Mouse (Mus musculus) frontal cortex, postnatal 25 days (tissue): ENCODE measurements at regions not wholly inside any gene's neighbourhood (a gene's known extent, or its start where the extent isn't known, plus 50 kb on each side); places are given as distances from the start of the nearest gene placed in this dataset.
"Not testable (repeated sequence)": the region's sequence is repeated elsewhere in the genome, so short reads cannot be mapped to it uniquely, and the experiment has no call there.

Experiments
- DNase-seq, 2 experiments: peaks; one replicate each; pipeline ENCODE4 v3.0.0; 2022; ENCODE audit warnings: low spot score in 2 of 2

DNA sequence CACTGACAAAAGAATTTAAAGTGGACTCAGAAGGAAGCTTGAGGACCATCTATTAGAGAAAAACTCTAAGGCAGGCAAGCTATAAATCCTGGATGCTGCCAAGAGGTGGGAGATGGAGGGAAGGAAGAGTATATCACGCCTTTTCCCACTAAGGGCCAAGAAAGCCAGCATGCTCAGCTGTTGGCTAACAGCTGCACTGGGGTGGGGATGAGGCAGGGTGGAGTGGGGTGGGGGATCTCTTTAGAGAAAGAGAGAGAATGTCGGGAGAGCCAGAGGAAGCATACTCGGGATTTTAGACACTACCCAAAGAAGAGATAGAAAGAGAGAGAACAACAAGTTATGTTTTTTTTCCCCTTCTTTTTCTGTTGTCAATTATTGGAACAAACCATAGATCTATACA lies 115.2 kb upstream of the Shb start:
- no peak for DNase-seq

DNA sequence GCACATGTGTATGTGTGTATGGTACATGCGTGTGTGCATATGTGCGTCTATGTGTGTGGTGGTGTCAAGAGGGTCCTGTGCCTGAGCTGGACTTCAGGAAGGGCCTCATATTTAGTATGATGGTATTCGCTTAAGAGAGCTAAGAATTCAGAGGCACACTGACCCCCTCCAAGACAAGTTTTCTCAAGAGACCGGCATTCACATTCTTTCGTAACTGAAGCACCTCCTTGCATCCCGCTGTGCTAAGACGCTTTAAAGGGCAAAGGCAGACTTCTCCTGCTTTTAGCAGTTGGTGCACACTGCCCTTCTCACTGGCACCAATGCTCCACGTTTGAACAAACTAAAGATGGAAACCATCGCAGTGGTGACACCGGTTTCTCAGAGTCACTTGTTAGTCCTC lies 110.3 kb upstream of the Shb start:
- DNase-seq: no peak

DNA sequence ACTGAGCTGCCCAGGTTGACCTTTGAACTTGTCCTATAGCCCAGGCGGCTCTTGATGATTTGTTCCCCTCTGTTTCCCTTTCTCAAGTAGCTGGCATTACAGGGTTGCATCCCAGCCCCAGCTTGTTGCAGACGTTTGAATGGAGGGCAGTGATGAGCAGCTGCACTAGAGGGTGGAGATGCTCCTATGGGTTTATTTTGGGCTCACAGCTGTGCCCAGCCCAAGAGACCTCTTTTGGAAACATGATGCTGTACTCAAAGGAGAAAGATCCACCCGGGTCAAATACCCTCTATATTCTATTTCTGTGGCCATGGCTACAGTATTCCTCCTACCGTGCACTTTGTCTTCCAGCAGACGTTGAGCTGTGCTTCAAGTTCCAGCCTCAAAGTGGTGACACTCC lies 109.0 kb upstream of the Shb start:
- DNase-seq: no peak

DNA sequence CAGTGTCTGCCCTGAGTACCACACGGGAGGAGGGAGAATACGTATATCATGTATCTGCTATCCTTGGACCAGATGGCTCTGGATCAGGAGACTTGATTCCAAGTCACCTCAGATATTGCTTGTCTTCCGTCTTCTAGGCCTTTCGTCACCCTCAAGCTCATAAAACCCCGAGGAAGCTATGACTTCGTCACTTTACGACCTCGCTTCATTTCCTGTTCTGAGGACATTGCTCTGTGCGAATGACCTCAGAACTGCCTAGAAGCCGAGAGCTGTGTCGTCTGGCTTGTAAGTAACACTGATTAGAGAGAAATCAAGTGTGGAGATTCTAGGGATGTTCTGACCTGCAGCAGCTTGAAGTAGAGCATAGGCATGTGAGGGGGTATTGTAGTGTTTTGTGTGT lies 108.4 kb upstream of the Shb start:
- no peak for DNase-seq

DNA sequence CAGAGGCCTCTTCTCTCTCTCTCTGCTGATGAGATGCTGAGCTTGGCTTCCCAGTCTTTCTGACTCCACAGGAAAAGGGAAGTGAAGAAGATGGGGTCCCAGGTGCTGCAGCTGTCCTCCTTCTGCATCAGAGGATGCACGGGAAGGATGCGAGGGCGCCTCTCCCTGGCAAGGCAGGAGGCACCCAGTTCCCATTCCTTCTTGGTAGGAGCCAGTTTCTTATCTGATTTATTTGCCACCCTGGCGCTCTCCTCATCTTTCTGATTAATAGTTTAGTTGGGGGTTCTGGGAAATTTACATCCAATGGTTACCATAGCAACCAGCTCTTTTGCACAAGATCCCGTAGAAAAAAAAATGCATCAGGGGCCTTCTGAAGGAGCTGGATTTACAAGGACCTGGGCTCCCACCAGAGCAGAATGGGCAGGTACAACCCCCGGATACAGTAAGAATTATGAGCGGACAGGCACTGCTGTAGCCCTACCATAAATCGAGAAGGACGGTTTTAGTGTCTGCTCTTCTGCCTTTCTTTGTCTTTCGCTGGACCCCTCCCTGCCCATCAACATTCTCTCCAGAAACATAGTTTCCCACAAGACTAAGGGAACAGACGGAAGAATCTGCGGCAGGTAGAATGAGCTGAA lies 107.2 kb upstream of the Shb start:
- no peak for DNase-seq

DNA sequence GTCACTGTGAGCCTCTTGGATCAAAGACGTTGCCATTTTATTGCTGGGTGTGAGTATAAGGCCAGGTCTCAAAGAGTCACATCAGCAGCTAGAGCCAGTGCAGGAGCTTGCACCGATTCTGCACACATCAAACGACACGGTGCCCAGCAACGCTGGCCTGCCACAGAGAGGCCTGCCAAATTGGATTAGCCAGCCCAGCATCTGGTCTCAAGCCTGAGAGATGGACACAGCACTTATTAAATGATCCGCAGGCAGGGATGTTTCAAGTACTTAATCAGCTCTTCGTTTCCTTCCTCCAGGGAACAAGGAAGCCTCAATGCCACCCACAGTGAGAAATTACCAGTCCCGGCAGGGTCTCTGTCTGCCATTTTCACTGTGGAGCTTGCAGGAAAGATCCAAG lies 106.1 kb upstream of the Shb start:
- DNase-seq: no peak

DNA sequence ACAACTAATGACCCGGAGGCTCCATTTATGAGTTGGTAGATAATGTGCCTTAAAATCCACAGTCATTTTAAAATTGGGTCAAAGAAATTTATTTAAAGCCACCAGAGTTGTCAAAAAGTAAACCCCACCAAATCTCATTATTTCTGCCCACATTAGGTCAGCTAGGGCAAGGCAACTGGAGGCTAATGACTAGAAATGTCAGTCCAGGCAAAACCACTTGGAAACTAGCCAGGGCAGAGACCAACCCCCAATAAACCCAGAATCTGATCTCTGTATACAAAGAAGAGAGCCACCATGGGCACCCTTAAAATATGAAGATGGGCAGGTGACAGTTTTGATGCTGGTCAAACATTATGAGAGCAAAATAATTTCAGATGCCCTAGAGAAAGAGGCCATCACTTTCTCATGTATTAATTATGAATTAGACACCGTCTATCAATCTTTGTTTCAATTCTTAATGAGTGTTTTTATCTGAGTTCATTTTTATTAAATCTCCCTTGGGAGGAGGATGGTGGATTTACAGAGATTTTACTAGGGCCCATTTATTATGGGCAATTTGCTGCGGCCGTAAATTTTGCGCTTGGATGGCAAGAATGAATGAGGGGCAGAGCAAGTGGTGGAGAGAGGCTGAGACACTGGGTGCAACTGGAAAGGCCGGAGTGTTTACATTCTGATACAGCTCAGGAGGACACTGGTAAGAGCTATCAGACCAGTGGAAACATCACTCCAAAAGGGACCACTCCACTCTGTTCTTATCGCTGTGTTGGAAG lies 99.2 kb upstream of the Shb start:
- DNase-seq: no peak

DNA sequence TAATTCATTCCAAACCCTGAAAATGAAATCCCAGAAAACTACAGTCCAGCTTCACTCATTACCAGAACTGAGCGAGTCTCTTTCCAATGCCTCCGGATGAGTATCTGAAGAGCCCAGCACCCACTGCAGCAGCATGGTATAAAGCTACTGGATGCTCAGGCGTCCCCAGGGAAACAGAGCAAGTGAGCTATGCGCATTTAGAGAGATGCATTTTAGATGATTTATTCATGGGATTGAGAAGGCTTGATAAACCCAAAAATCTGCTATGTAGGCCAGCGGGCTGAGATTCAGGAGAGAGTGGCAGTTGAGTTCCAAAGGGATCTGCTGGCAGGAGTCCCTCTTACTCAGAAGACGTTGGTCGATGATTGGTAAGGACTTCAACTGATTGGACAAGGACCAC lies 93.4 kb upstream of the Shb start:
- no peak for DNase-seq

DNA sequence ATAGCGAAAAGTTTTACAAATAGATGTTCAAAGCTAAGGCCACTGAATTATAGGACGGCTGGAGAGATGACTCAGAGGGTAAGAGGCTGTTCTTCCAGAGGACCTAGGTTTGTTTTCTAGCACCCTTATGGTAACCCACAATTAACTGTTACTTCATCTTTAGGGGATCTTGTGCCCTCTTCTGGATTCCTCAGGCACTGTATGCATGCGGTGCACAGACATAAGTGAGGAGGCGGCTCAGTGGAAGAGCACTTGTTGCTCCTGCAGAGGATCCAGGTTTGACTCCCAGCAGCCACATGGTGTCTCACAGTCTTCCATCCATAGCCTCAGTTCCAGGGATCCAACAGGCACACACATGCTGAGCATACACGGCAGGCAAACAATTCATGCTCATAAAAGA lies 89.7 kb upstream of the Shb start:
- no peak for DNase-seq

DNA sequence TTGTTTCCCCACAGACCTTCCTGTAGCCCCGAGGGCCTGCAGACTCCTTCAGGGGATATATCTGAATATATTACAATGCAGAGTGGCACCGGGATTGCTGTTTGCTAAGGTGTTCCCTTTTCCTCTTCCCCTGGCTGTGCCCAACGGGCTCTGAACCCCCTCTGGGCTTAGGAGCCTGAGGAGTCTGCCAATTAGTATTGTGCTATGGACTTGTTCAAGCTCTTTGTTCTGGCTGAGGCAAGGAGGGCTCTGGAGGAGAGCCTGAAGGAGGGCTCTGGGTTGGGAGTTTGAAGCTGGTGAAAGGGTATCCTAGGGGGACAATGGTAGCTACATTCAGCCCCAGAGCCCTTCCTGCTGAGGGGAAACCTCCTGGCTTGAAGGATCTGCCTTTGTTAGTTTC lies 84.9 kb upstream of the Shb start:
- DNase-seq: no peak

DNA sequence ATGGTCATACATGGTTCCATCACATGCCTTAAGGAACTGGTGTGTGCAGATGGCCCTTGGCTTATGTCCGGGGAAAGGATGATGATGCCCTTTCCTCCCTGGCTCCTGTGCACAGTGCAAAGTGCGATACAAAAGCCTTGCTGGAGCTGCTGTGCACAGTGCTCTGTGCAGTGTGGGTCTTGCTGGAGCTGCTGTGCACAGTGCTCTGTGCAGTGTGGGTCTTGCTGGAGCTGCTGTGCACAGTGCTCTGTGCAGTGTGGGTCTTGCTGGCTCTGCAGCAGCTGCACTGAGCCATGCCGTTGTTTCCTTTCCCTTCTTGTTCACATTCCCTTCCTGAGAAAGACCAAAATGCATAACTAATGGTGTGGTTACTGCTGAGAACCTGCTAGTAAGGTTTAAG lies 81.2 kb upstream of the Shb start:
- not testable (repeated sequence) for DNase-seq

DNA sequence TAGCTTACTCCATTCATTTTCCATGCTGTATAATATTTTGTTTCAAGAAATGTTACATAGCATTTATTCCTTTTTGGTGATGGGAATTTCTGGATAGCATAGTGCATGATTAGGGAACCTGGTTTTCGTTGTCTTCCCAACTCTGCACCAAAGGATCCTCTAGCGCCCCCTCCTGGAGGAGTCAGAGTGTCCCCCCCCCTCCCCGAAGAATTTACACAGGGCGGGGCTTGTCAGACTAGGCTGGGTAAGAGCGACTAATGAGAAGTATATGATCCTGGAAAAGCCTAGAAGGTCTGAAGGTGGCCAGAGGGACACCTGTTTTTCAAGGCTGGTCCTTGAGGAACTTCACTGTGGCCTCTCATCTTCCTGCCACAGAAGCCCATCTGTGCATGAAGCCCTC lies 79.9 kb upstream of the Shb start:
- DNase-seq: no peak

DNA sequence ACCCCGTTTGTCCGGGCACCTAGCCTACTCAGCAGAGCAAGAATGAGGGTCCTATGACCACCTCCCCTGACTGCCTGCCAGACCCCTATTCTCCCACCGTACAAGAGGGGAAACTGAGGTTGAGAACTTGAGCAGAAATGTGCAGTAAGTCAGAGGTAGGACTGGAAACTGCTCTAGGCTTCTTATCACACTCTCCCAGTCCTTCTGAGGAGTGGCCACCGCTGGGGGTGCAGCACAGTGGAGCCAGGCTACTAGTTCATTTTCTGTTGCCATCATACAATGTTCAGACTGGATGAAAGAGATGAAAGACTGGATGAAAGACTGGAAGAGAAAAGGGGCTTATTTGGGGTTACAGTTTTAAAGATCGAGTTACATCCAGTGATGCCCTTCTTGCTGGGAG lies 78.7 kb upstream of the Shb start:
- no peak for DNase-seq

DNA sequence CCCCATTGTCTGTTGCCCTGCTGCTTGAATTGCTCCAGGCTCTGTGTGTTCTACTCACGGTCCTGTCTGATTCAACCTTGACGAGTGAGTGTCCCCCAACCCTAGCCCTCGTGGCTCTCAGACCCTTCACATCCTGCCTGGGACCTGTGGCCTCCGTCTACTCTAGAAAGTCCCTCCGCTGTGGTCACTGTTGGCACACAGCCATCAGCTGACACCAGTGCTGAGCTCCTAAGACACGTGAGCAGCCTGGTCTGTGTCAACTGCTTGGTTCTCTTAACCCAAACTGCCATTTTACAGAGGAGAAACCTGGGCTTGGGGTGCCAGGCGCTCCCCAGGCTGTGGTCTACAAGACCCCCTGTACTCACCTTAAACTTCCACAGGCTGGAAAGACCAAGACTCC lies 74.3 kb upstream of the Shb start:
- no peak for DNase-seq

DNA sequence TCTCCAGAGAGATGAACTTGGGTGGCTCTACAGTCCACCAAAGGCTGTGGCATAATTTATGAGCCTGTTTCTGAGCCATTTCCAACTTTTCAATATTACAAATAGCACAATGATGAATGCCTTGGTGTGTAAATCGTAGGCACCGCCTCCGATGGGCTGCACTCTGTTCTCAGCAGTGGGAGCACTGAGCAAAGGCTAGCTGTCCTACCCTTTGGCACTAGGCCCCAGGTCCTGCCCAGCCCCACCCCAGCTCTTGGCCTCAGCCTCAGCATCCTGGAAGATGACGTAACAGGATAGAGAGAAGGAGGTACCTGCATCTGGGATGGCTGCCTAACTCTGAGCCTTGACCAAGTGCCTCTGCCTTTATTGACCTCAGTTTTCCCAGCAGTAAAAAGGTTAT lies 73.4 kb upstream of the Shb start:
- DNase-seq: no peak

DNA sequence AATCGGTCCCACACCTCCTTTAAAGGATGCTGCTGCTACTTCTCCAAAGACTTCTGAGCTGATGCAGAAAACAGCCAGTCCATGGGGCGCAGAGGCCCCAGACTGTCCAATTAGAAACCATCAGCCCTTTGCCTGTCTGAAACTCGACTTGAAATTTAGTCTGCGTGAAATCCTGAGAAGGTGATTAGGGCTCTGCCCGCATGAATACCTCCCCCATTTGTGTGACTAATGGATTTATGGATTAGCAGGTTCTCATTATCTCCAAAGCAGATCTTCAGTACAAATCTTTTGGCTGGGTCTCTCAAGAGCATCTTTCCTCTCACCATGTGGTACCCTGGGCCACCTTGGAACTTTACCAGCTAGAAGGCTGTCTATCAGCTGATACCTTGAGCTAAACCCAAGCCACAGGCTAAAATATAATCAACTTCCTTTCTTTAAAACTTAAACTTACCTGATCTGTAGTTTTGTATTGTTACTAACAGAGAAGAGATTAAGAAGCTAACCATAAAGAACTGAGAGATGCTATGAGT lies 72.1 kb upstream of the Shb start:
- DNase-seq: no peak

DNA sequence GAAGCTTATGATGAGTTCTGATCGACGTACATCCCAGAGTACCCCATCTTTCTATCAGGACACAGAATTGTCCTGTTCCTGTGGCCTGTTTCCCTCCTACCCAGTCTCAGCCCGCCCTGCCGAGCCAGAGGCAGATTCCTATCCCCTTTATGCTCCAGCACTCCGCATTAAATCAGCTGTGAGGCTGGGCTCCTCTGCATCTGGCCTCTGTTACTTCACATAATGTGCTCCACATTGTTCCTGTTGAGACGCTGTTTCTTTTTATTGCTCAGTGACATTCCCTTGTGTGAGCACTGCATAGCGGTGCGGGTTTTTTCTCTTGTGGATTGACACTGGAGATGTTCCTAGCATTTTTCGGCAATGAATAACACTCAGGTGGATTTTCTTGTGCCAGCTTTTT lies 68.2 kb upstream of the Shb start:
- DNase-seq: no peak

DNA sequence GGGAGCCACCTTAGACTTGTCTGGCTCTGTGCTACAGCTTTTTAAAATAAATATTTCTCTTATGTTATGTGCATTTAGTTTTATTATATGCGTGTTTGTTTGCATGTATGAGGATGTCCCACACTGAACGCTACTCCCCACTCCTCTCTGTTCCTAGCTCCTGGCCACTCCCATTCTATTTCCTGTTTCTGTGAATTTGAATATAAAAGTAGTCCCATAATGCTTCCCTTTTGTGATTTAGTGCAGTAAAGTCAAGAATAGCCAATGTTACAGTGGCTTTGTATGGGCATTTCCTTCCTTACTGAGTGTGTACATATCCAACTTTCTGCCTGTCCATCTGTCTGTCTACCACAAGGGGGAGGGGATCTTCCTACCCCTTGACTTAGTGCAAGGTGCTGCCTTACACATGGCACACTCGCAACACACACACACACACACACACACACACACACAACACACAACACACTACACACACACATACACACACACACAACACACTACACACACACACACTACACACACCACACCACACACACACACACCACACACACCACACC lies 61.2 kb upstream of the Shb start:
- no peak for DNase-seq

DNA sequence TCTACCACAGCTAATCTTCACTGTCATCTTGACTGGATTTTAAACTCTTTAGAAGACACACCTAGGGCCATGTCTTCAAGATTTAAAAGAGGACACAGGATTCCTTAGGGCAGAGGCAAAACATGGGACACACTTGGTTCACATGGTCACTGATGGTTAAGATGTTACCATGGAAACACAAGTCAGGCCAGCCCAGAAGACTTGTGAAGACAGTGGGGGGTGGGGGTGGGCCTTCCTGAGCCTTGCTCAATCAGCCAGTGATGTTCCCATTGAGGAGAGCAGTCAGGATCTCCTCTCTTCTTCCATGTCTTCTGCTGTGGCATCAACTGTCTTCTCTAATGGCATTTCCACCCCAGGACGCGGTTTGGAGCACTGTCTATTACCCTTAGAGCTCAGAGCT lies 60.5 kb upstream of the Shb start:
- DNase-seq: no peak

DNA sequence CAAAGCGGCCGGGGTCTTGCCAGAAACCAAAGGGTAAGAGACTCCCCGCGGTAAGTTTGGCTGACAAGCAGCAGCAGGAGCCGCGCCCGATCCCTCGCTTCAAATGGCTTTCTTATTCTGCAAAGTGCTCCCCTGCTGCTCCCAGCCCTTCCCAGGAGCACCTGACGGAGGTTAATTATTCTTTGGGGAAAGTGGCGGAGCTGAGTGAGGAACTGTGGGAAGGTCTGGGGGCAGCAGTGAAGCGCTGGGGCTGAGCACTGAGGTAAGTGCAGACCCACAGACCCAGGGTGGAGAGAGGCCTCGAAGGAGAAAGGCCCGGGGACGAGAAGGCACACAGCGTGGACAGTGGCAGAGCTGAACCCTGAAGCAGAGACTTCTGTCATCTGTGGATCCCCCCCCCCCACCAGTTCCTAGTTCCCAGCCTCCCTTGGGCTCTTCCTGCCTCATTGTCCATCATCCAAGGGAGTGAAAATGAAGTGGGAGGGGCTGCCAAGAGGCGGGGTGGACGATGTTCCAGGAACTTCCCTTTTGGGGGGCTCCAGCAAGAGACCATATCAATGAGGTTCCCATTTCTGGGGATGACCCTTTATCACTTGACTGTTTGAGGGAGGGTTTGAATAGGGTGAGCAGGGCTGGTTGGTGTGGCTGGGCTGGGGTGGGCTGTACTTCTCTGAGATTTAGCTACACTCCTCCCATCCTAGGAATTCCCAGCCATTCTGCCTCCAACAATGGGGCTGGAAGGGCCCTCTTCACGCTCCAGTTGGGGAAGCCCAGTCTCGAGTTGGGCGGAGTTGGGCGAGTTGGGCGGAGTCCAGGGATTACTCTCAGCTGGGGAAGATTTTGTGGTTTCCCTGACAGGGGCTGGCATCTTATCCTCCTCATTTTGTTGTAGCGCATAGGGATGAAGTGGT lies 59.4 kb upstream of the Shb start:
- no peak for DNase-seq

DNA sequence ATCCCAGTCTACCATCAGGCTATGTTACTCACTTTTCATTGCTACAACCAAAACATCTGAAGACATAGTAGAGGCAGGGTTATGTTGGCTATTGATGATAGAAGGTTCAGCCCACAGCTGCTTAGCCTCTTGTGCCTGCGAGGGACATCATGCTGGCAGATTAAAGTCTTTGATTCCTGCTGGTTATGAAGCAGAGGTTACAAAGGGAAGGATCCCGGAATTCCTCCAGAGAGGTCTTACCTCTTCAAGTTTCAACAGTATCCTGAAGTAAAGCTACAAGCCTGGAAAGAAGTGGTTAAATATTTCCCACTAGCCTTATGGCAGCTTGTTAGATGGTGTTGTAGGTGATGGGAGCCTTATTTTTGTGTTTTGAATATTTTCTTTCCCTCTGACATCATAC lies 58.6 kb upstream of the Shb start:
- DNase-seq: no peak

DNA sequence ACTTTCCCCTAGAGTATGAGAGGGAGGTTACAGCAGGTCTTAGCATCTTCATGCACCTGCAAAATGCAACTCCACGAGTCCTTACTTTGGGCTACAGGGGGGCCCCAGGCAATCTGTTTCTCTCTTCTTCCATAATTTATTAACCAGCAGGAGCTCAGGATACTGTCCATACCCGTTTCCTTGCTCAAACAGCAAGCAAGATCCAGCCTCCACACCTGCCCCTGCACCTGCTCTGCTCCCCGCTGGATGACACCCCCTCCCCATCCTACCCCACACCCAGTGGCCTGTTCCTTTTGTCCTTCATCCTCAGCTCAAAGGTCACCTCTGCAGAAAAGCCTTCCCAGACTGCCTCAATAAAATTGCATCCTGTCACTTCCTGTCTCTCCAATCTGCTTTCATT lies 56.1 kb upstream of the Shb start:
- no peak for DNase-seq
